In genomic region chr12:110851414-110851813, GRCm38 (mm10) we compare ENCODE assay signal across 8 mouse cellular contexts. TPM values are rescaled to one million over a fixed set of nuclear protein-coding genes. Genes with fewer than 3 reads are reported as not detected.
DNase-seq lines count a peak whose midpoint lies in the region; ATAC-seq and TF ChIP-seq lines count a peak whose summit lies in the region.

No protein-coding gene starts in this region.

- H3K27ac ChIP-seq in layer of hippocampus, adult 2 months = peak overlapping the region; percentile 95; the same call in 1 of the 2 replicates
- H3K27ac ChIP-seq in brown adipose tissue, adult 24 weeks (replicated peaks; ENCODE audit: low read depth, low read length) = no peak overlapping the region
- H3K27ac ChIP-seq in intestine, embryonic 14.5 days (ENCODE audit: low read depth) = no peak overlapping the region

- peaks cover 6% of the 10 kb centered on the region for H3K4me1 ChIP-seq in brown adipose tissue, adult 24 weeks (ENCODE audit: control insufficient read depth, insufficient read depth, insufficient read length, low read length)
- H3K4me1 ChIP-seq in intestine, embryonic 14.5 days (replicated peaks; ENCODE audit: control insufficient read depth, insufficient read depth, low read length) = peaks cover 19% of the 10 kb centered on the region

- no peaks in the 10 kb centered on the region for H3K27me3 ChIP-seq in intestine, embryonic 14.5 days (replicated peaks; ENCODE audit: control insufficient read depth, insufficient read depth, low read length)

- H3K36me3 ChIP-seq in intestine, embryonic 14.5 days (ENCODE audit: control insufficient read depth, insufficient read depth, low read length) = peaks cover 16% of the 10 kb centered on the region

- no peak for DNase-seq in layer of hippocampus, adult 2 months (ENCODE audit: low spot score in 2 of 2)
- DNase-seq in layer of hippocampus, adult 8-10 months (ENCODE audit: low spot score in 2 of 2) = no peak
- DNase-seq in intestine, embryonic 14.5 days (ENCODE audit: low spot score) = no peak
- no peak for DNase-seq in urinary bladder, postnatal 10 days (ENCODE audit: low spot score)
- no peak for DNase-seq in right cerebral cortex, postnatal 10 days (ENCODE audit: low spot score in 2 of 2)

- TF ChIP-seq CTCF in layer of hippocampus, adult 2 months (conservative IDR thresholded peaks at IDR 0.05) = no peak

- WGBS in intestine, embryonic 14.5 days = 70% methylated on average over 12 of the region's 12 CpGs

- H3K9ac ChIP-seq in intestine, embryonic 14.5 days (ENCODE audit: low read length) = no peak overlapping the region; the same call in 1 of the 2 replicates

- peak overlapping the region; percentile 73 for H3K4me3 ChIP-seq in layer of hippocampus, adult 2 months
- peak overlapping the region; percentile 89 for H3K4me3 ChIP-seq in brown adipose tissue, adult 24 weeks (ENCODE audit: insufficient read depth, low read depth, low read length)
- peak overlapping the region; percentile 66; the same call in 1 of the 2 replicates for H3K4me3 ChIP-seq in intestine, embryonic 14.5 days (ENCODE audit: low read depth, low read length)

- no peak for ATAC-seq in intestine, embryonic 14.5 days (replicated peaks; ENCODE audit: low FRiP score, low TSS enrichment, low read depth)
- 0 out of 2 replicates have a peak, but pooled peaks have one; percentile 2 for ATAC-seq in monocyte, adult 5-6 weeks (replicated peaks; ENCODE audit: insufficient number of reproducible peaks, low FRiP score, low TSS enrichment, poor library complexity, severe bottlenecking)
- no peak for ATAC-seq in cerebellum, adult (ENCODE audit: insufficient number of reproducible peaks, low FRiP score, low TSS enrichment)

- H3K9me3 ChIP-seq in intestine, embryonic 14.5 days (ENCODE audit: control insufficient read depth, low read length) = no peaks in the 10 kb centered on the region

- peak overlapping the region; percentile 69 for H3K4me2 ChIP-seq in intestine, embryonic 14.5 days (ENCODE audit: low read length)

RNA-seq across cellular contexts. Expression of gene Zfp839, which starts 1.4 kb away (rescaled TPM):
- total RNA-seq in layer of hippocampus, adult 2 months (2021) = 10 to 100 TPM; 12.8 to 13.2 TPM
- 10 to 100 TPM; 12.3 to 15.4 (median 14.8) TPM for total RNA-seq in layer of hippocampus, adult 8-10 months (2022)
- 3.8 and 4.2 TPM in 2 replicates for polyA plus RNA-seq in brown adipose tissue, adult 24 weeks (2012; ENCODE audit: insufficient read depth, insufficient read length, missing spikeins)
- polyA plus RNA-seq in intestine, embryonic 14.5 days (2014; fragmentation: Nextera tagmentation; extraction: Ambion mirVana) = 4.7 and 5.4 TPM in 2 replicates
- total RNA-seq in monocyte, adult 5-6 weeks (2017) = 6.5 to 11.1 TPM (median 9.0 TPM) in 3 replicates

RNA-seq across cellular contexts. Expression of gene Mok, which starts 10.7 kb away (rescaled TPM):
- 10 to 100 TPM; 10.4 to 13.7 TPM for total RNA-seq in layer of hippocampus, adult 2 months (2021)
- 10 to 100 TPM in 3 of 4 experiments, 1 to 10 TPM in 1; 7.5 to 14.1 (median 11.5) TPM for total RNA-seq in layer of hippocampus, adult 8-10 months (2022)
- polyA plus RNA-seq in brown adipose tissue, adult 24 weeks (2012; ENCODE audit: insufficient read depth, insufficient read length, missing spikeins) = not detected in 2 replicates
- polyA plus RNA-seq in intestine, embryonic 14.5 days (2014; fragmentation: Nextera tagmentation; extraction: Ambion mirVana) = 3.5 and 5.6 TPM in 2 replicates
- 0.10 to 0.32 TPM in 2 of 3 replicates, not detected in the other for total RNA-seq in monocyte, adult 5-6 weeks (2017)

RNA-seq across cellular contexts. Expression of gene Cinp, which starts 37.5 kb away (rescaled TPM):
- 10 to 100 TPM; 63.4 to 65.1 TPM for total RNA-seq in layer of hippocampus, adult 2 months (2021)
- 10 to 100 TPM; 47.1 to 66.8 (median 55.9) TPM for total RNA-seq in layer of hippocampus, adult 8-10 months (2022)
- 35.5 and 37.9 TPM in 2 replicates for polyA plus RNA-seq in brown adipose tissue, adult 24 weeks (2012; ENCODE audit: insufficient read depth, insufficient read length, missing spikeins)
- polyA plus RNA-seq in intestine, embryonic 14.5 days (2014; fragmentation: Nextera tagmentation; extraction: Ambion mirVana) = 85.0 and 99.5 TPM in 2 replicates
- total RNA-seq in monocyte, adult 5-6 weeks (2017) = 22.7 to 35.9 TPM (median 27.8 TPM) in 3 replicates

RNA-seq across cellular contexts. Expression of gene Tecpr2, which starts 37.6 kb away (rescaled TPM):
- 10 to 100 TPM; 39.5 to 42.0 TPM for total RNA-seq in layer of hippocampus, adult 2 months (2021)
- 10 to 100 TPM; 40.1 to 46.1 (median 44.4) TPM for total RNA-seq in layer of hippocampus, adult 8-10 months (2022)
- 3.3 TPM in 2 replicates for polyA plus RNA-seq in brown adipose tissue, adult 24 weeks (2012; ENCODE audit: insufficient read depth, insufficient read length, missing spikeins)
- 3.9 and 4.1 TPM in 2 replicates for polyA plus RNA-seq in intestine, embryonic 14.5 days (2014; fragmentation: Nextera tagmentation; extraction: Ambion mirVana)
- total RNA-seq in monocyte, adult 5-6 weeks (2017) = 3.7 to 4.9 TPM (median 3.8 TPM) in 3 replicates
